Mouse (Mus musculus): Measurements from ENCODE around the gene Camk2n2. TPM values are rescaled to one million over a fixed set of nuclear protein-coding genes. Genes with fewer than 3 reads are reported as not detected.

The Camk2n2 gene
- polyA plus RNA-seq, 1 experiment = 8.9 TPM

GRCm38 (mm10) chr16:20638367-20638766 lies 17.3 kb upstream of the Camk2n2 start:
- no peak overlapping the region for H3K27ac ChIP-seq (ENCODE audit: insufficient read depth, low read length)
- H3K4me3 ChIP-seq (ENCODE audit: insufficient read depth, low read length) = no peak overlapping the region
- TF ChIP-seq CTCF (IDR thresholded peaks at IDR 0.05; ENCODE audit: borderline replicate concordance, insufficient read depth, low read length) (no peak), POLR2A (IDR thresholded peaks at IDR 0.05; ENCODE audit: low read depth, low read length) (no peak)
- H3K4me1 ChIP-seq (ENCODE audit: control insufficient read depth, insufficient read depth, low read length) = no peaks in the 10 kb centered on the region

GRCm38 (mm10) chr16:20637410-20637809 lies 16.3 kb upstream of the Camk2n2 start:
- TF ChIP-seq CTCF (IDR thresholded peaks at IDR 0.05; ENCODE audit: borderline replicate concordance, insufficient read depth, low read length) = no peak
- no peak for TF ChIP-seq POLR2A (IDR thresholded peaks at IDR 0.05; ENCODE audit: low read depth, low read length)
- H3K4me3 ChIP-seq (ENCODE audit: insufficient read depth, low read length) = no peak overlapping the region
- H3K27ac ChIP-seq (ENCODE audit: insufficient read depth, low read length) = no peak overlapping the region
- H3K4me1 ChIP-seq (ENCODE audit: control insufficient read depth, insufficient read depth, low read length) = no peaks in the 10 kb centered on the region

GRCm38 (mm10) chr16:20629731-20630634 lies 8.9 kb upstream of the Camk2n2 start, which contains the start of gene Ece2:
Ece2 (plus strand) TSS chr16:20629828.
- Histone ChIP-seq H3K4me1 (ENCODE audit: control insufficient read depth, insufficient read depth, low read length) (peaks cover 2% of the 10 kb centered on the region; the same call in 1 of the 2 replicates), H3K4me3 (ENCODE audit: insufficient read depth, low read length) (peak within 1 kb of the TSS; percentile 21), H3K27ac (ENCODE audit: insufficient read depth, low read length) (no peak within 1 kb of the TSS)
- TF ChIP-seq POLR2A (IDR thresholded peaks at IDR 0.05; ENCODE audit: low read depth, low read length) = peak; percentile 68
- no peak for TF ChIP-seq CTCF (IDR thresholded peaks at IDR 0.05; ENCODE audit: borderline replicate concordance, insufficient read depth, low read length)

GRCm38 (mm10) chr16:20628871-20629391 lies 7.8 kb upstream of the Camk2n2 start:
- Histone ChIP-seq H3K27ac (ENCODE audit: insufficient read depth, low read length) (no peak overlapping the region), H3K4me1 (ENCODE audit: control insufficient read depth, insufficient read depth, low read length) (peaks cover 2% of the 10 kb centered on the region; the same call in 1 of the 2 replicates), H3K4me3 (ENCODE audit: insufficient read depth, low read length) (no peak overlapping the region)
- no peak for TF ChIP-seq CTCF (IDR thresholded peaks at IDR 0.05; ENCODE audit: borderline replicate concordance, insufficient read depth, low read length)
- no peak for TF ChIP-seq POLR2A (IDR thresholded peaks at IDR 0.05; ENCODE audit: low read depth, low read length)

- no peak overlapping the region for H3K4me3 ChIP-seq (ENCODE audit: insufficient read depth, low read length)
- TF ChIP-seq CTCF (IDR thresholded peaks at IDR 0.05; ENCODE audit: borderline replicate concordance, insufficient read depth, low read length) (no peak), POLR2A (IDR thresholded peaks at IDR 0.05; ENCODE audit: low read depth, low read length) (no peak)
- H3K27ac ChIP-seq (ENCODE audit: insufficient read depth, low read length) = no peak overlapping the region
- H3K4me1 ChIP-seq (ENCODE audit: control insufficient read depth, insufficient read depth, low read length) = 0 out of 2 replicates have a peak, but pooled peaks cover 9% of the 10 kb centered on the region
Observed at GRCm38 (mm10) chr16:20623211-20623610, 2.1 kb upstream of the Camk2n2 start.

GRCm38 (mm10) chr16:20621991-20622685 lies 1.1 kb upstream of the Camk2n2 start:
- Histone ChIP-seq H3K27ac (ENCODE audit: insufficient read depth, low read length) (peak overlapping the region; percentile 63), H3K4me3 (ENCODE audit: insufficient read depth, low read length) (peak overlapping the region; percentile 60), H3K4me1 (ENCODE audit: control insufficient read depth, insufficient read depth, low read length) (0 out of 2 replicates have a peak, but pooled peaks cover 9% of the 10 kb centered on the region)
- no peak; the same call in 1 of the 2 replicates for TF ChIP-seq POLR2A (IDR thresholded peaks at IDR 0.05; ENCODE audit: low read depth, low read length)
- TF ChIP-seq CTCF (IDR thresholded peaks at IDR 0.05; ENCODE audit: borderline replicate concordance, insufficient read depth, low read length) = no peak

GRCm38 (mm10) chr16:20620751-20621190 lies 316 bp downstream of the Camk2n2 start:
- peak overlapping the region; percentile 40 for H3K4me3 ChIP-seq (ENCODE audit: insufficient read depth, low read length)
- H3K4me1 ChIP-seq (ENCODE audit: control insufficient read depth, insufficient read depth, low read length) = 0 out of 2 replicates have a peak, but pooled peaks cover 9% of the 10 kb centered on the region
- H3K27ac ChIP-seq (ENCODE audit: insufficient read depth, low read length) = 0 out of 2 replicates have a peak overlapping the region, but pooled peaks have one; percentile 19
- TF ChIP-seq CTCF (IDR thresholded peaks at IDR 0.05; ENCODE audit: borderline replicate concordance, insufficient read depth, low read length) (no peak), POLR2A (IDR thresholded peaks at IDR 0.05; ENCODE audit: low read depth, low read length) (no peak)

- H3K4me1 ChIP-seq (ENCODE audit: control insufficient read depth, insufficient read depth, low read length) = 0 out of 2 replicates have a peak, but pooled peaks cover 9% of the 10 kb centered on the region
- peak overlapping the region; percentile 40 for H3K4me3 ChIP-seq (ENCODE audit: insufficient read depth, low read length)
- no peak overlapping the region for H3K27ac ChIP-seq (ENCODE audit: insufficient read depth, low read length)
- TF ChIP-seq POLR2A (IDR thresholded peaks at IDR 0.05; ENCODE audit: low read depth, low read length) (no peak), CTCF (IDR thresholded peaks at IDR 0.05; ENCODE audit: borderline replicate concordance, insufficient read depth, low read length) (no peak)
Observed at GRCm38 (mm10) chr16:20620399-20620735, 720 bp downstream of the Camk2n2 start.
